Mouse (Mus musculus): ENCODE measurements at regions not wholly inside any gene's neighbourhood (a gene's known extent, or its start where the extent isn't known, plus 50 kb on each side); places are given as distances from the start of the nearest gene placed in this dataset.

GRCm38 (mm10) chr12:107335106-107335505, 153.3 kb upstream of the 3110018I06Rik start:
- TF ChIP-seq CTCF (IDR thresholded peaks at IDR 0.05; ENCODE audit: control insufficient read depth, insufficient read depth, insufficient read length) (no peak), MAX (IDR thresholded peaks at IDR 0.05) (no peak), CEBPB (IDR thresholded peaks at IDR 0.05; ENCODE audit: low read depth) (no peak), FOSL1 (IDR thresholded peaks at IDR 0.05; ENCODE audit: insufficient read depth, low read length, poor library complexity, severe bottlenecking) (no peak), USF1 (IDR thresholded peaks at IDR 0.05; ENCODE audit: low read depth) (no peak)
